Mouse (Mus musculus) embryonic facial prominence, embryonic 12.5 days (tissue): ENCODE results near the gene Nfic. TPM values are rescaled to one million over a fixed set of nuclear protein-coding genes. Genes with fewer than 3 reads are reported as not detected.
A peak's percentile ranks its signal among the peaks of the same experiment; 100 is the strongest.

Source experiments
- ATAC-seq: fragments of 200-750 bp; cut with Nextera tagmentation; 2 replicates; pipeline ENCODE4 v1.8.0; 2017; ENCODE audit not compliant: insufficient number of reproducible peaks, insufficient read depth, low FRiP score, low TSS enrichment
- H3K27ac ChIP-seq: fragments of 300-500 bp; sonication (generic); 2 replicates; pipeline ENCODE4 v1.5.1; 2016; ENCODE audit warnings: mild to moderate bottlenecking
- H3K27me3 ChIP-seq: fragments of 300-500 bp; sonication (generic); 2 replicates; pipeline ENCODE4 v1.6.1; 2016; ENCODE audit warnings: mild to moderate bottlenecking, moderate library complexity
- H3K36me3 ChIP-seq: fragments of 300-500 bp; sonication (generic); 2 replicates; pipeline ENCODE4 v1.6.1; 2016; ENCODE audit warnings: mild to moderate bottlenecking
- H3K4me1 ChIP-seq: fragments of 300-500 bp; sonication (generic); 2 replicates; pipeline ENCODE4 v1.6.1; 2016
- H3K4me2 ChIP-seq: fragments of 300-500 bp; sonication (generic); replicated peaks from 2 replicates; pipeline ENCODE4 v1.6.1; 2016; ENCODE audit warnings: mild to moderate bottlenecking, moderate library complexity
- H3K4me3 ChIP-seq: fragments of 300-500 bp; sonication (generic); 2 replicates; pipeline ENCODE4 v1.5.1; 2016; ENCODE audit warnings: mild to moderate bottlenecking
- H3K9ac ChIP-seq: fragments of 300-500 bp; sonication (generic); 2 replicates; pipeline ENCODE4 v1.6.1; 2016; ENCODE audit warnings: mild to moderate bottlenecking, moderate library complexity
- H3K9me3 ChIP-seq: fragments of 300-500 bp; sonication (generic); 2 replicates; pipeline ENCODE4 v1.6.1; 2016; ENCODE audit warnings: mild to moderate bottlenecking, moderate library complexity
- WGBS: fragments of 180-500 bp; shearing (Covaris S2); methylation state at CpG from one replicate; pipeline ENCODE4 v1.1.7; 2016; 5-methylcytosine and 5-hydroxymethylcytosine counted together
- polyA plus RNA-seq: library from polyadenylated mRNA; unstranded; fragments of >200 nt; fragmentation: Nextera tagmentation; extraction: Ambion mirVana; gene quantifications from 2 replicates; pipeline ENCODE4 v1.2.1, GENCODE M21; 2016

The Nfic gene
- polyA plus RNA-seq, 1 experiment from 2014 or later = 46.2 TPM

- ATAC-seq = peak; percentile 92
- WGBS = 9% methylated on average over 54 of the region's 54 CpGs
- H3K36me3 ChIP-seq = peaks cover 33% of the 10 kb centered on the region
- H3K27me3 ChIP-seq = no peaks in the 10 kb centered on the region
- peaks cover 17% of the 10 kb centered on the region for H3K4me1 ChIP-seq
- H3K9me3 ChIP-seq = no peaks in the 10 kb centered on the region
- peak within 1 kb of the TSS; percentile 85 for H3K27ac ChIP-seq
- H3K4me2 ChIP-seq = peak within 1 kb of the TSS; percentile 82
- peak within 1 kb of the TSS; percentile 78 for H3K4me3 ChIP-seq
- peak within 1 kb of the TSS; percentile 75 for H3K9ac ChIP-seq
Measured at GRCm38 (mm10) chr10:81383802-81384604, 71.4 kb downstream of the Nfic start, which contains the start of the genes Dohh and Gm48551. Gene Dohh (plus strand): TSS chr10:81384428. Gene Gm48551 (plus strand): TSS chr10:81384466.

- Histone ChIP-seq H3K27ac (no peak overlapping the region; the same call in 1 of the 2 replicates), H3K9ac (peak overlapping the region; percentile 10; the same call in 1 of the 2 replicates), H3K4me2 (no peak overlapping the region), H3K4me3 (no peak overlapping the region), H3K4me1 (peaks cover 23% of the 10 kb centered on the region), H3K27me3 (no peaks in the 10 kb centered on the region), H3K36me3 (peaks cover 14% of the 10 kb centered on the region), H3K9me3 (no peaks in the 10 kb centered on the region)
- WGBS = 85% methylated on average over 5 of the region's 5 CpGs
- no peak for ATAC-seq
Measured at GRCm38 (mm10) chr10:81382039-81382438, 73.4 kb downstream of the Nfic start.

- Histone ChIP-seq H3K4me2 (no peak overlapping the region), H3K9ac (no peak overlapping the region), H3K36me3 (peaks cover 11% of the 10 kb centered on the region), H3K4me3 (no peak overlapping the region), H3K27me3 (no peaks in the 10 kb centered on the region), H3K4me1 (peaks cover 24% of the 10 kb centered on the region), H3K27ac (no peak overlapping the region), H3K9me3 (no peaks in the 10 kb centered on the region)
- no peak for ATAC-seq
- WGBS = 85% methylated on average over 6 of the region's 6 CpGs
Measured at GRCm38 (mm10) chr10:81379809-81380378, 75.5 kb downstream of the Nfic start.

- Histone ChIP-seq H3K36me3 (peaks cover 14% of the 10 kb centered on the region), H3K27me3 (no peaks in the 10 kb centered on the region), H3K9me3 (no peaks in the 10 kb centered on the region), H3K4me3 (peak overlapping the region; percentile 85), H3K4me1 (peaks cover 22% of the 10 kb centered on the region), H3K9ac (peak overlapping the region; percentile 28), H3K4me2 (peak overlapping the region; percentile 79), H3K27ac (peak overlapping the region; percentile 78)
- WGBS = 55% methylated on average over 3 of the region's 3 CpGs
- no peak for ATAC-seq
Measured at GRCm38 (mm10) chr10:81379183-81379553, 76.3 kb downstream of the Nfic start.

GRCm38 (mm10) chr10:81378553-81379182 is 76.8 kb downstream of the Nfic start:
- H3K9ac ChIP-seq = peak overlapping the region; percentile 28
- H3K27ac ChIP-seq = peak overlapping the region; percentile 78
- H3K4me3 ChIP-seq = peak overlapping the region; percentile 85
- H3K27me3 ChIP-seq = no peaks in the 10 kb centered on the region
- H3K9me3 ChIP-seq = no peaks in the 10 kb centered on the region
- peaks cover 22% of the 10 kb centered on the region for H3K4me1 ChIP-seq
- peak overlapping the region; percentile 79 for H3K4me2 ChIP-seq
- peaks cover 19% of the 10 kb centered on the region for H3K36me3 ChIP-seq
- ATAC-seq = peak; percentile 93
- under 1% methylated on average over 45 of the region's 46 CpGs for WGBS

- Histone ChIP-seq H3K36me3 (peaks cover 26% of the 10 kb centered on the region), H3K4me3 (peak within 1 kb of the TSS; percentile 85), H3K27me3 (no peaks in the 10 kb centered on the region), H3K9me3 (no peaks in the 10 kb centered on the region), H3K4me1 (peaks cover 22% of the 10 kb centered on the region), H3K27ac (peak within 1 kb of the TSS; percentile 78), H3K4me2 (peak within 1 kb of the TSS; percentile 79), H3K9ac (peak within 1 kb of the TSS; percentile 96)
- 1% methylated on average over 57 of the region's 59 CpGs for WGBS
- peak; percentile 41 for ATAC-seq
Measured at GRCm38 (mm10) chr10:81377793-81378552, 77.5 kb downstream of the Nfic start, which contains the start of gene Fzr1. Gene Fzr1 (minus strand): TSS chr10:81378516.

- H3K36me3 ChIP-seq = peaks cover 28% of the 10 kb centered on the region
Measured at GRCm38 (mm10) chr10:81377362-81377664, 78.1 kb downstream of the Nfic start.

GRCm38 (mm10) chr10:81376561-81377361 is 78.7 kb downstream of the Nfic start:
- Histone ChIP-seq H3K27ac (peak overlapping the region; percentile 75; the same call in 1 of the 2 replicates), H3K4me3 (peak overlapping the region; percentile 85), H3K4me2 (peak overlapping the region; percentile 79), H3K36me3 (peaks cover 31% of the 10 kb centered on the region), H3K9me3 (no peaks in the 10 kb centered on the region), H3K9ac (peak overlapping the region; percentile 96), H3K4me1 (peaks cover 22% of the 10 kb centered on the region), H3K27me3 (no peaks in the 10 kb centered on the region)
- WGBS = 31% methylated on average over 6 of the region's 6 CpGs
- no peak for ATAC-seq

More at GRCm38 (mm10) chr10:81377362-81377664, 78.1 kb downstream of the Nfic start:
- H3K9me3 ChIP-seq = no peaks in the 10 kb centered on the region
- H3K9ac ChIP-seq = peak overlapping the region; percentile 96
- peak overlapping the region; percentile 75; the same call in 1 of the 2 replicates for H3K27ac ChIP-seq
- peak overlapping the region; percentile 85 for H3K4me3 ChIP-seq
- peaks cover 22% of the 10 kb centered on the region for H3K4me1 ChIP-seq
- H3K4me2 ChIP-seq = peak overlapping the region; percentile 79
- 56% methylated on average over 2 of the region's 2 CpGs for WGBS
- H3K27me3 ChIP-seq = no peaks in the 10 kb centered on the region
- no peak for ATAC-seq

- peaks cover 45% of the 10 kb centered on the region for H3K36me3 ChIP-seq
- H3K4me1 ChIP-seq = peaks cover 22% of the 10 kb centered on the region
- H3K9ac ChIP-seq = no peak overlapping the region
- H3K4me3 ChIP-seq = no peak overlapping the region
- H3K9me3 ChIP-seq = no peaks in the 10 kb centered on the region
- no peak overlapping the region for H3K27ac ChIP-seq
- H3K27me3 ChIP-seq = no peaks in the 10 kb centered on the region
- no peak overlapping the region for H3K4me2 ChIP-seq
- ATAC-seq = no peak
- WGBS = 94% methylated on average over 10 of the region's 10 CpGs
Measured at GRCm38 (mm10) chr10:81375322-81375721, 80.1 kb downstream of the Nfic start.

- peaks cover 22% of the 10 kb centered on the region for H3K4me1 ChIP-seq
- ATAC-seq = no peak
- WGBS = 88% methylated on average over 6 of the region's 6 CpGs
Measured at GRCm38 (mm10) chr10:81367207-81367495, 88.3 kb downstream of the Nfic start.

More at GRCm38 (mm10) chr10:81367207-81367495, 88.3 kb downstream of the Nfic start:
- H3K27me3 ChIP-seq = peaks cover 35% of the 10 kb centered on the region
- no peak overlapping the region for H3K4me2 ChIP-seq
- peaks cover 64% of the 10 kb centered on the region for H3K36me3 ChIP-seq
- H3K9me3 ChIP-seq = no peaks in the 10 kb centered on the region
- no peak overlapping the region for H3K27ac ChIP-seq
- no peak overlapping the region for H3K4me3 ChIP-seq
- H3K9ac ChIP-seq = no peak overlapping the region
